ENCODE assay signal across 27 mouse cellular contexts in the genomic region with DNA sequence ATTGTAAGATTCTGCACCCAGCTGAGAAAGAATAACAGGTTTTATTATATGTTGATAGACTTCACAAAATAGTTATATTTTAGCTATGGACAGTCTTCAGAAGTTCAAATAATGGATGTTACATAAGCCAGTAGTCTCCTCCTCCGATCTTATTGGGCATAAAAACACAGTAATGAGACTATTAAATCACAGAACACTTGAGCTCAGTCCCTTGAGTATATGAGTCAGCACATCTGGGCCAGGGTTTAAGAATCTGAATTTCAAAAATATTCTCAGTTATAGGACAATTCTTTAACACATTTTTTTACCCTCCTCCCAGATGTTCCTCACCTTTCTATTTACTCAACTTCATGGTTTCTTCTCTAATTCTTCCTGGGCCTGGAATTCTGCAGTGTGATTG.
"Had no signal": no experiment of that assay in that cellular context is flagged by ENCODE, and none has a peak within 500 bp of the region (broad histone marks: within the 10 kb centered on the region; RNA-seq: fewer than 3 reads in every experiment).

No protein-coding gene starts in this region.

- H3K27me3 ChIP-seq: heart, embryonic 12.5 days; hindbrain, embryonic 12.5 days; kidney, embryonic 15.5 days; limb, embryonic 12.5 days; liver, embryonic 13.5 days; liver, embryonic 15.5 days had no signal

- H3K4me2 ChIP-seq: heart, embryonic 12.5 days; hindbrain, embryonic 12.5 days; hindbrain, embryonic 14.5 days; kidney, embryonic 15.5 days; limb, embryonic 12.5 days; liver, embryonic 11.5 days; liver, embryonic 13.5 days; liver, embryonic 15.5 days had no signal

- H3K4me1 ChIP-seq: heart, embryonic 12.5 days; hindbrain, embryonic 10.5 days; hindbrain, embryonic 12.5 days; kidney, embryonic 15.5 days; limb, embryonic 10.5 days; limb, embryonic 12.5 days; liver, embryonic 13.5 days; liver, embryonic 15.5 days had no signal

- H3K4me3 ChIP-seq: heart, embryonic 12.5 days; hindbrain, embryonic 10.5 days; hindbrain, embryonic 12.5 days; kidney, embryonic 15.5 days; left cerebral cortex, adult 2 months; limb, embryonic 10.5 days; limb, embryonic 12.5 days; liver, embryonic 13.5 days; liver, embryonic 15.5 days had no signal

- DNase-seq: gastrocnemius, postnatal 14 days; gastrocnemius, postnatal 36 days; heart, adult 18-20 months; heart, postnatal 10 days; heart, postnatal 4 days; kidney, adult 11 months; kidney, adult 2 months; kidney, adult 9 months; kidney, postnatal 14 days; kidney, postnatal 36 days; layer of hippocampus, adult 9-11 months; layer of hippocampus, postnatal 36 days; liver; liver, embryonic 13.5 days had no signal

- H3K36me3 ChIP-seq: heart, embryonic 12.5 days; hindbrain, embryonic 10.5 days; hindbrain, embryonic 12.5 days; kidney, embryonic 15.5 days; limb, embryonic 10.5 days; limb, embryonic 12.5 days; liver, embryonic 13.5 days; liver, embryonic 15.5 days had no signal

- H3K27ac ChIP-seq: hindbrain, embryonic 10.5 days; hindbrain, embryonic 12.5 days; hindbrain, embryonic 14.5 days; kidney, embryonic 15.5 days; kidney, postnatal 0 days; left cerebral cortex, adult 2 months; limb, embryonic 10.5 days; limb, embryonic 12.5 days; liver, embryonic 13.5 days; liver, embryonic 15.5 days had no signal

- ATAC-seq: hindbrain, embryonic 16.5 days; intestine, embryonic 16.5 days had no signal

- H3K9me3 ChIP-seq: heart, embryonic 12.5 days; hindbrain, embryonic 10.5 days; hindbrain, embryonic 12.5 days; kidney, embryonic 15.5 days; limb, embryonic 10.5 days; limb, embryonic 12.5 days; liver, embryonic 13.5 days; liver, embryonic 15.5 days had no signal

- H3K9ac ChIP-seq: heart, embryonic 12.5 days; hindbrain, embryonic 12.5 days; hindbrain, embryonic 14.5 days; kidney, embryonic 15.5 days; limb, embryonic 12.5 days; liver, embryonic 13.5 days; liver, embryonic 15.5 days had no signal
